Mouse (Mus musculus) kidney, postnatal 10 days (tissue): ENCODE measurements around the gene Sccpdh.
"Not testable (repeated sequence)": the region's sequence is repeated elsewhere in the genome, so short reads cannot be mapped to it uniquely, and the experiment has no call there.

Experiments
- DNase-seq: peaks from one replicate; pipeline ENCODE4 v3.0.0; 2021; ENCODE audit warnings: mixed read lengths

Gene Sccpdh

GRCm38 (mm10) chr1:179668013-179668805 is at the start of gene Sccpdh:
Sccpdh (plus strand) TSS chr1:179668210.
- peak; percentile 96 for DNase-seq

GRCm38 (mm10) chr1:179622665-179623064 is 45.3 kb upstream of the Sccpdh start:
- DNase-seq: no peak

GRCm38 (mm10) chr1:179623657-179624056 is 44.4 kb upstream of the Sccpdh start:
- DNase-seq: peak; percentile 64

- DNase-seq: peak; percentile 71
These were observed 43.7 kb upstream of the Sccpdh start for GRCm38 (mm10) chr1:179624354-179624753.

DNA sequence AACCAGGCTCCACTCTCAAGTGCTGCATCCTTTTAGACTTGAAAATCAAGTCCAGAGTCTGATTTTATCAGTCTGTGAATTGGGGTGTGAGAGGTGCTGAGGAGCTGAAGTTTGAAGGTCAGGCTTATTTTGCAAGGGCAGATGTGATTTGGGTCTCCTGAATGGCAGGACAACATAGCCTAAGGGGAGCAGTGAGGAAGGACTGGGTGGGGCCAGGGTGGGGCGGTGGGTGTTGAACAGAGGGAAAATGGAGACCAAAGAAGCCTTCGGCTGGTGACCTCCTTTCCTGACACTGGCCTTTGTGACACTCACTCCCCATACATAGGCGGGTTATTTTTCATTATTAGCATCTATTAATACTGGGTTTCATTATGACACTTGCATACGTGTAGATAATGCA is 40.2 kb upstream of the Sccpdh start:
- DNase-seq: no peak

DNA sequence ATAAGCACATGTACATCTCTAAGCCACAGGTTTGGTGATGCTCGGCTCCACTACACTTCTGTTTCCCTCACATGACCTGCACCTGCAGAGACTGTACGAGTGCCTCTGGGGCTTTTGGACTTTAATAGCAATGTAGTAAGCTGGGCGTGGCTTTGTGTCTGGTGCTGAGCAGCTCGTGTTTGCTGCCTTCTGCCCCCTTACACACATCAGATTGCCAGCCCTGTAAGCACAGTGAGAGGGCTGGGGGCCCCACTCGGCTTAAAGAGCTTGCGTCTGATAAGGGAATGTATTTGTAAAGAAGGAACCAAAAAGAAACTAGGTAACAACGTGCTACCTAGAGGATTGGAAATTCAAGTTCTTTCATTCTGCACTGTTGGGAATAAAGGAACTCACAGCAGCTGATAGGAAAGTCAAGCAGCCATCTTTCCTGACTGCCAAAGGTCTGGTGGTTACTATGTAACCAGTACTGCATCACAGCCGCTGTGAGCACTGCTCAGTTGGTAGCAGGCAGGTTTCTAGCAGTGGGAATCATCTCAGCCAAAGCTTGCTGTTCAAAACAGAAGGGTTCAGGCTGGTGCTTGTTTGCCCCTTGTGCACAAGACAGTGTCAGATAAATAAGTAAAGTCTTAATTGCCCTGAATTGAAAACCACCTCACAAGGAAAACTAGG is 39.4 kb upstream of the Sccpdh start:
- DNase-seq: no peak

DNA sequence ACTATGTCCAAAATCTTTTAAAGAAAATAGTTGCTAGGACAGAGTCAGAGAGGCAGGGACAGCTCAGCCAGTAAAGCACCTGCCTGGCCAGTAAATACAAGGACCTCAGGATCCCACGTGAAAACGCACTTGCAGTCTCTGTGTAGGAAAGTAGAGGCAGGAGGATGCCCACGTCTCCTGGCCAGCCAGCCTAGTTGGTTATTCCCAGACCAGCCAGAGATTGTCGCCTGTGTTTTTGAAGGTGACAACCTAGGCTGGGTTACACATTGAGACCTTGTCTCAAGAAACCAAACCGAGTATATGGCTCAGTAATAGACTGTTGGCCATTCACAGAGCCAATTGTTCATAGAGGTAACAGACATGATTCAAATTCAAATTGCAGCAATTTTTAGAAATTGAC is 38.7 kb upstream of the Sccpdh start:
- DNase-seq: no peak

DNA sequence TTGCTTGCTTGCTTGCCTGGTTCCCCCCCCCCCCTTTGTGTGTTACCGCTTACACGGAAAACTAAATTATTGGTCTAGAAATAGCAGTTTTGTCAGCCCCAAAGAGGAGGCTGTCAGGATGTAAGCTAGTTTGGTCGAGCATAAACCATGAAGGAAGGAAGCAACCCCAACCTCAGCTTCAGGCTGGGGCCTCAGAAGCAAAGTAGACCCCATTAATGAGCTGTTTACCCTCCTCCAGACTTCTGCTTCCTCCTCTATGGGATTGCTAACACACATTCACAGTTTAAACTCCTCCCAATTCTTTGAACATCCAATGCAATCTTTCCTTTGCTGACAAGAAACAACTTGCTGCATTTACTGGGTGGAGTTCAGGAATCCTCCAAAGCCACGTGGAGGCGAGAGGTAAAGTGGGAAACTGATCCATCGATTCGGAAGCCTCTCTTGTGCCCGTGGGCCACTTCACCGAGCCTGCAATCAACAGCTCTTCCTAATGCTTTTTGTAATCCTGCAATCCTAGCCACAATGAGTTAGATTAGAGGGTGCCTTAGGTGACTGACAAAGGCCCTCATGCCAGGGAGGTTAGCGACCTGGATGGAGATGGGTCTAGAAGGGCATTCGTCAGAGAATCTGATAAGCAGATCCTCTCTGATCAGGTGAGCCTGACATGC is 35.1 kb upstream of the Sccpdh start:
- DNase-seq: no peak

- peak; percentile 35 for DNase-seq
These were observed 34.6 kb upstream of the Sccpdh start for GRCm38 (mm10) chr1:179633414-179633752.

DNA sequence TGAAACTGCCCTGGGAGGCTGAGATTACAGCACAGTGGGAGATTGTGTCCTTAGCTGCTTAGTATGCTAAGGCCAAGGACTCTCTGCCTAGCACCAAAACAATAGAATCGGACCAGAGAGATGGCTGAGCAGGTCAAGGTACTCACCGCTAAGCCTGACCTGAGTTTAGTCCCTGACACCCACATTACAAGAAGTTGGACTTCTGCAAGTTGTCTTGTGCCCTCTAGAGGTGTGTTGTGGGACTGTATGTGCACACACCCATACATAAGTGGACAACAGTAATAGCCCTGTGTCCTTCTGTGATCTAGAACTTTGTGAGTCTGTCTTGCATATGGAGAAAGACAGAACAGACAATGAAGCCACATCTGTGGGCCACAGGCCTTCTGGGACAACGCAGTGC is 33.9 kb upstream of the Sccpdh start:
- no peak for DNase-seq

DNA sequence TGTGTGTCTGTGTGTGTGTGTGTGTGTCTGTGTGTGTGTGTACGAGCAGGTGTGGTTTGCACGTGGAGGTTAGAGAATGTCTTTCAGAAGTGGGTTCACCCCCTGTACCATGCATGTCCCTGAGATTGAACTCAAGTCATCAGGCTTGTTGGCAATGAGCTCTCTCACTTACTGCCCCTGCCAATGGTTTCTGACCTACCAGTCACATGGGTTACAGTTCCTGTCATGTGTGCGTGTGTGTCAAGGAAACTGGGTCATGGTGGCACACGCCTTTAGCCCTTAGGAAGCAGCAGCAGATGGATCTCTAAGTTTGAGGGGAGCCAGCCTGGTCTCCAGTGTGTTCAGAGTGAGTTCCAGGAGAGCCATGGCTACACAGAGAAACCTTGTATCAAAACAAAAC is 25.3 kb upstream of the Sccpdh start:
- no peak for DNase-seq

DNA sequence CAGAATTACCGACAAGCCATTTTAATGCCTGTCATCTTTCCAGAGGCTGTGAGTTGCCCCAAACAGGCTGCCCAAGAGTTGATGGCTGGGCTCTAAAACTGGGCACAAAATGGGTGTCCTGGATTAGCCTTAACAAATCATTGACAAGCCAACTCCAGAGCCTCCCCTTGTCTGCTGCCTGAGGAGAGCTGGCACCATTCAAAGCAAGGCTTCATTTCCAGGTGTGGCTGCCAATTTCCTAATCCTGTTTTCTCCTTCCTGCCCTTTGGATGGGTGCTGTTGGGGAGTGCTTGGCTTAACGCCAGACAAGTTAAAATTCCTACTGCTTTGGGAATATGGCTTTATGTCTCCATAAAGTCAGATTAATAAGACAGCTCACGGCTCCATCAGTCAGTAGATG is 23.9 kb upstream of the Sccpdh start:
- no peak for DNase-seq

- DNase-seq: peak; percentile 88
These were observed 22.7 kb upstream of the Sccpdh start for GRCm38 (mm10) chr1:179645101-179645979.

DNA sequence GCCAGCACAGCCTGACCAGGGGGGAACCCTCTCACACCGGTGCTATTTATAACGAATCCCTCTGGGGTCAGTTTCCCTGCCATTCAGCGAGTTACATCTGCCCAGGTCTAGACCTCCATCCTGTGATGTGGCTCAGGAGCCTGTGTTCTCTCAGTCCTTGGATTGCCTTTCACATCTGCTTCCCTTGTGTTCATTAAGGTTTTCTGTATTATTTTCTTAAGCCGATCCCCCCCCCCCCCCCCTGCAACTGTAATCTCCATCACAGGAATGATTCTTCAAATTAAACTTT is 22.1 kb upstream of the Sccpdh start:
- no peak for DNase-seq

- not testable (repeated sequence) for DNase-seq
These were observed 19.3 kb upstream of the Sccpdh start for GRCm38 (mm10) chr1:179648678-179649077.

GRCm38 (mm10) chr1:179649324-179649723 is 18.7 kb upstream of the Sccpdh start:
- DNase-seq: no peak

GRCm38 (mm10) chr1:179650284-179650683 is 17.7 kb upstream of the Sccpdh start:
- DNase-seq: no peak

DNA sequence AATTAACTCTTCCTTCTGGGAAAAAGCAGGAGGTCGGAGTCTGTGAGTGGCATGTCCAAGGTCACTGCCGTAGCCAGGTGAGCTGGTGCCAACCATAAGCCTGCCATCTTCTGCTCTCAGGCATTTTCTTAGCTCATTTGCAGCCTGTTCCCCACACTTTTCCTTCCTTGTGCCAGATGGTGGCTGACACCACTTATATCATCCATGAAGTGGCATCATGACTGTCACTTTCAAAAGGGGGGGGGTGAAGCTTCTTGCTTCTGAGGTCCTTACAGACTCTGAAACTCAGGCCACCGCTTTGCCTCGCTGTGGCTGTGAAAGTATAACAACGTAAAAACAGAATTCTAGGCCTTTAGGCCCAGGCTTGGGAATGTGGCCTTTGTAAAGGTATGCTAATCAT is 16.8 kb upstream of the Sccpdh start:
- no peak for DNase-seq

DNA sequence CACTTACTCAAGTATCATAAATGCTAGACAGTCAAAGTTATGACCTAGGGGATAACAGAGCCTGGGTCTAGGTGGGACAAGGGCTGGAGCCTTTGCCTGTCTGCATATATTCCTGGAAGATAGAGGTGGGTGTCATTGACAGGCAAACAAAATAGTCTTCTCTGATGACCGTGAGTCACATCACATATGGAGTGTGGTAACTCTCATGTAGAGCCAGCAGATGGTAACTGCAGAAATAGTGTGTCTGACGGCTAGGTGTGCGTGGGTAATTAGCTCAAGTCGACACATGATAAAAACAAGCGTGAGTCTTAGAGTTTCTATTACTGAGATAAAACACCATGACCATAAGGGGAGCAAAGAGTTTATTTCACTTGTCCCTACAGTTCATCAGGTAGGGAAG is 4.9 kb upstream of the Sccpdh start:
- DNase-seq: no peak

DNA sequence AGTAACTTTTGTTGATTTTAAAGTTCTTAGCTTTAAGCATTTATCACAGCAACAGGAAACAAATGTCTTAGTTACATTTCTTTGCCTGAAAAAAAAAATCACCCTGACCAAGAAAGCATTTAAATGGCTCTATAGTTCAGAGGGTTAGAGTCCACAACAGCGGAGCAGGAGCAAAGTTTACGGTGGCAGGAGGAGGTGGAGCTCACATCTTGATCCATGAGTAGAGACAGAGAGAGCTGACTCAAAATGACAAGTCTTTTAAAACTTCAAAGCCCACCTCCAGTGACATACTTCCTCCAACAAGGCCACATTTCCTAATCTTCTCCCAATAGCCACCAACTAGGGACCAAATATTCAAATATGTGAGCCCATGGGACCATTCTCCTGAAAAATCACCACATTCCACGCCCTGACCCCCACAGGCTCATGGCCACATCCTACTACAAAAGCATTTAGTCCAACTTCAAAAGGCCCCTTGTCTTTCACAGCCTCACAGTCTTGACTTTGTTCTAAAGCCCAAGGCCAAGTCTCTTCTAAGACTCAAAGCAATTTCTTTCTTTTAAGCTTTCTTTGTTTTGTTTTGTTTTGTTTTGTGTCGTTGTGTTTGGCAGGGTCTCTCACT is 3.6 kb upstream of the Sccpdh start:
- DNase-seq: no peak

DNA sequence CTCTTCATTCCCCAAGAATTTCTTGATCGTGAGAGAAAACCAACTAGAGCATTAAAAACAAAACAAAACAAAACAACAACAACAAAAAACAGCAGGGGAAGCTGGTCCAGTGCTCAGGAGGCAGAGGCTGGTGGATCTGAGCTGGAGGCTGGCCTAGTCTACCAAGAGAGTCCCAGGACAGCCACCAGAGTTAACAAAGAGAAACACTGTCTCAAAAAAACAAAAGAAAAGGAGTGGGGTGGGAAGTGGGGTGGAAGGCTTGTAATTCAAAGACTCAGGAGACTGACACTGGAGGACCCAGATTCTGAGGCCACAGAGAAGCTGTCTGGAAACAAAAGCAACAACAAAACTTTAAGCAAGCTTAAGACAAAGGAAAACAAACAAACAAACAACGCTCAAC is 1.0 kb upstream of the Sccpdh start:
- no peak for DNase-seq

DNA sequence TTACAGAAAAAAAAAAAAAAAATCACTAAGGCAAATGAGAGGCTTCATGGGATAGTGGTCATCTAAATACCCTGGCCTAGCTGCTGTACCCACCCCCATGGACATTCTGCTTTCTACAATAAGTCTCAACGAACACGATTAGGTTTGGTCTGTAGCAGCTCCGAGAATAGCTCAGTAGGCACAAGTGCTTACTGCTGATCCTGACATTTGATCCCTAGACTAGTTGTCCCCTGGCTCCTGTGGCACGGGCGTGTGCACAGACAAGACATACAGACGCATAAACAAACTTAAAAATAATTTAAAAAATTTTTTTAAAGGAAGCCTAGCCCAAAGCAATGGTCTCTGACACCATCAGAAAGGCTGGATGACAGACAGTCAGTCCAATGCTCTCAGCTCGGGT is 560 bp upstream of the Sccpdh start:
- no peak for DNase-seq
